Mouse (Mus musculus): ENCODE results near the gene Lrrc8d. TPM values are rescaled to one million over a fixed set of nuclear protein-coding genes. Genes with fewer than 3 reads are reported as not detected.

The Lrrc8d gene
- polyA plus RNA-seq, 1 experiment from 2014 or later: 9.7 TPM

GRCm38 (mm10) chr5:105824827-105825226 lies 125.1 kb downstream of the Lrrc8d start:
- Histone ChIP-seq H3K9me3 (replicated peaks; ENCODE audit: control insufficient read depth, low read length) (no peaks in the 10 kb centered on the region), H3K9ac (ENCODE audit: low read length) (no peak overlapping the region), H3K27me3 (ENCODE audit: control insufficient read depth, insufficient read depth, low read length) (no peaks in the 10 kb centered on the region), H3K4me1 (ENCODE audit: control insufficient read depth, insufficient read depth, low read length) (peaks cover 16% of the 10 kb centered on the region), H3K36me3 (ENCODE audit: control insufficient read depth, insufficient read depth, low read length) (no peaks in the 10 kb centered on the region), H3K27ac (ENCODE audit: low read length) (no peak overlapping the region), H3K4me3 (replicated peaks; ENCODE audit: low read length) (no peak overlapping the region), H3K4me2 (ENCODE audit: low read depth, low read length) (no peak overlapping the region)
- 31% methylated on average over 4 of the region's 4 CpGs for WGBS
- peak; percentile 32; the same call in 1 of the 2 replicates for ATAC-seq (ENCODE audit: insufficient read depth, low FRiP score)

GRCm38 (mm10) chr5:105826916-105827510 lies 127.2 kb downstream of the Lrrc8d start:
- H3K4me3 ChIP-seq (replicated peaks; ENCODE audit: low read length): no peak overlapping the region
- H3K27ac ChIP-seq (ENCODE audit: low read length): no peak overlapping the region
- WGBS: 72% methylated on average over 5 of the region's 5 CpGs
- H3K4me2 ChIP-seq (ENCODE audit: low read depth, low read length): no peak overlapping the region
- no peaks in the 10 kb centered on the region for H3K36me3 ChIP-seq (ENCODE audit: control insufficient read depth, insufficient read depth, low read length)
- no peaks in the 10 kb centered on the region for H3K27me3 ChIP-seq (ENCODE audit: control insufficient read depth, insufficient read depth, low read length)
- no peak for ATAC-seq (ENCODE audit: insufficient read depth, low FRiP score)
- H3K9ac ChIP-seq (ENCODE audit: low read length): no peak overlapping the region
- H3K9me3 ChIP-seq (replicated peaks; ENCODE audit: control insufficient read depth, low read length): no peaks in the 10 kb centered on the region
- peaks cover 16% of the 10 kb centered on the region for H3K4me1 ChIP-seq (ENCODE audit: control insufficient read depth, insufficient read depth, low read length)

GRCm38 (mm10) chr5:105828050-105828449 lies 128.3 kb downstream of the Lrrc8d start:
- ATAC-seq (ENCODE audit: insufficient read depth, low FRiP score): no peak
- H3K4me3 ChIP-seq (replicated peaks; ENCODE audit: low read length): no peak overlapping the region
- WGBS: 94% methylated on average over 3 of the region's 3 CpGs
- H3K27me3 ChIP-seq (ENCODE audit: control insufficient read depth, insufficient read depth, low read length): no peaks in the 10 kb centered on the region
- no peaks in the 10 kb centered on the region for H3K9me3 ChIP-seq (replicated peaks; ENCODE audit: control insufficient read depth, low read length)
- no peak overlapping the region for H3K27ac ChIP-seq (ENCODE audit: low read length)
- peaks cover 12% of the 10 kb centered on the region for H3K4me1 ChIP-seq (ENCODE audit: control insufficient read depth, insufficient read depth, low read length)
- H3K36me3 ChIP-seq (ENCODE audit: control insufficient read depth, insufficient read depth, low read length): no peaks in the 10 kb centered on the region
- H3K9ac ChIP-seq (ENCODE audit: low read length): no peak overlapping the region
- H3K4me2 ChIP-seq (ENCODE audit: low read depth, low read length): no peak overlapping the region

- no peak overlapping the region for H3K4me2 ChIP-seq (ENCODE audit: low read depth, low read length)
- H3K9ac ChIP-seq (ENCODE audit: low read length): no peak overlapping the region
- H3K27ac ChIP-seq (ENCODE audit: low read length): peak overlapping the region; percentile 11; the same call in 1 of the 2 replicates
- H3K36me3 ChIP-seq (ENCODE audit: control insufficient read depth, insufficient read depth, low read length): no peaks in the 10 kb centered on the region
- H3K4me3 ChIP-seq (replicated peaks; ENCODE audit: low read length): no peak overlapping the region
- H3K27me3 ChIP-seq (ENCODE audit: control insufficient read depth, insufficient read depth, low read length): no peaks in the 10 kb centered on the region
- ATAC-seq (ENCODE audit: insufficient read depth, low FRiP score): no peak
- H3K4me1 ChIP-seq (ENCODE audit: control insufficient read depth, insufficient read depth, low read length): peaks cover 9% of the 10 kb centered on the region; the same call in 1 of the 2 replicates
- H3K9me3 ChIP-seq (replicated peaks; ENCODE audit: control insufficient read depth, low read length): no peaks in the 10 kb centered on the region
- 24% methylated on average over 7 of the region's 7 CpGs for WGBS
Measured at GRCm38 (mm10) chr5:105829008-105829586, 129.3 kb downstream of the Lrrc8d start.

GRCm38 (mm10) chr5:105832140-105832539 lies 132.4 kb downstream of the Lrrc8d start:
- no peaks in the 10 kb centered on the region for H3K9me3 ChIP-seq (replicated peaks; ENCODE audit: control insufficient read depth, low read length)
- no peak overlapping the region for H3K4me2 ChIP-seq (ENCODE audit: low read depth, low read length)
- H3K9ac ChIP-seq (ENCODE audit: low read length): no peak overlapping the region
- H3K4me3 ChIP-seq (replicated peaks; ENCODE audit: low read length): no peak overlapping the region
- no peaks in the 10 kb centered on the region for H3K36me3 ChIP-seq (ENCODE audit: control insufficient read depth, insufficient read depth, low read length)
- H3K27ac ChIP-seq (ENCODE audit: low read length): no peak overlapping the region
- ATAC-seq (ENCODE audit: insufficient read depth, low FRiP score): no peak
- H3K4me1 ChIP-seq (ENCODE audit: control insufficient read depth, insufficient read depth, low read length): peaks cover 8% of the 10 kb centered on the region; the same call in 1 of the 2 replicates
- H3K27me3 ChIP-seq (ENCODE audit: control insufficient read depth, insufficient read depth, low read length): no peaks in the 10 kb centered on the region
- 61% methylated on average over 7 of the region's 7 CpGs for WGBS

GRCm38 (mm10) chr5:105833923-105834322 lies 134.2 kb downstream of the Lrrc8d start:
- Histone ChIP-seq H3K36me3 (ENCODE audit: control insufficient read depth, insufficient read depth, low read length) (no peaks in the 10 kb centered on the region), H3K9ac (ENCODE audit: low read length) (no peak overlapping the region), H3K4me2 (ENCODE audit: low read depth, low read length) (no peak overlapping the region), H3K27me3 (ENCODE audit: control insufficient read depth, insufficient read depth, low read length) (no peaks in the 10 kb centered on the region), H3K9me3 (replicated peaks; ENCODE audit: control insufficient read depth, low read length) (no peaks in the 10 kb centered on the region), H3K4me3 (replicated peaks; ENCODE audit: low read length) (no peak overlapping the region), H3K4me1 (ENCODE audit: control insufficient read depth, insufficient read depth, low read length) (peaks cover 8% of the 10 kb centered on the region; the same call in 1 of the 2 replicates), H3K27ac (ENCODE audit: low read length) (no peak overlapping the region)
- ATAC-seq (ENCODE audit: insufficient read depth, low FRiP score): no peak
- 64% methylated on average over 3 of the region's 3 CpGs for whole genome bisulfite sequencing

GRCm38 (mm10) chr5:105836006-105836405 lies 136.2 kb downstream of the Lrrc8d start:
- ATAC-seq (ENCODE audit: insufficient read depth, low FRiP score): peak; percentile 77; the same call in 1 of the 2 replicates
- 56% methylated on average over 9 of the region's 9 CpGs for WGBS
- Histone ChIP-seq H3K27ac (ENCODE audit: low read length) (no peak overlapping the region), H3K9me3 (replicated peaks; ENCODE audit: control insufficient read depth, low read length) (no peaks in the 10 kb centered on the region), H3K36me3 (ENCODE audit: control insufficient read depth, insufficient read depth, low read length) (no peaks in the 10 kb centered on the region), H3K9ac (ENCODE audit: low read length) (no peak overlapping the region), H3K4me2 (ENCODE audit: low read depth, low read length) (no peak overlapping the region), H3K4me1 (ENCODE audit: control insufficient read depth, insufficient read depth, low read length) (peaks cover 8% of the 10 kb centered on the region; the same call in 1 of the 2 replicates), H3K4me3 (replicated peaks; ENCODE audit: low read length) (no peak overlapping the region), H3K27me3 (ENCODE audit: control insufficient read depth, insufficient read depth, low read length) (no peaks in the 10 kb centered on the region)

- Histone ChIP-seq H3K27ac (ENCODE audit: low read length) (no peak overlapping the region), H3K9me3 (replicated peaks; ENCODE audit: control insufficient read depth, low read length) (no peaks in the 10 kb centered on the region), H3K4me3 (replicated peaks; ENCODE audit: low read length) (no peak overlapping the region), H3K9ac (ENCODE audit: low read length) (no peak overlapping the region), H3K36me3 (ENCODE audit: control insufficient read depth, insufficient read depth, low read length) (no peaks in the 10 kb centered on the region), H3K27me3 (ENCODE audit: control insufficient read depth, insufficient read depth, low read length) (no peaks in the 10 kb centered on the region), H3K4me1 (ENCODE audit: control insufficient read depth, insufficient read depth, low read length) (peaks cover 8% of the 10 kb centered on the region; the same call in 1 of the 2 replicates), H3K4me2 (ENCODE audit: low read depth, low read length) (no peak overlapping the region)
- no peak for ATAC-seq (ENCODE audit: insufficient read depth, low FRiP score)
- 73% methylated on average over 13 of the region's 13 CpGs for WGBS
Measured at GRCm38 (mm10) chr5:105839740-105840310, 140.1 kb downstream of the Lrrc8d start.

GRCm38 (mm10) chr5:105844044-105844753 lies 144.4 kb downstream of the Lrrc8d start:
- Histone ChIP-seq H3K36me3 (ENCODE audit: control insufficient read depth, insufficient read depth, low read length) (no peaks in the 10 kb centered on the region), H3K9me3 (replicated peaks; ENCODE audit: control insufficient read depth, low read length) (no peaks in the 10 kb centered on the region), H3K4me2 (ENCODE audit: low read depth, low read length) (no peak overlapping the region), H3K4me3 (replicated peaks; ENCODE audit: low read length) (no peak overlapping the region), H3K9ac (ENCODE audit: low read length) (no peak overlapping the region), H3K4me1 (ENCODE audit: control insufficient read depth, insufficient read depth, low read length) (peaks cover 1% of the 10 kb centered on the region; the same call in 1 of the 2 replicates), H3K27ac (ENCODE audit: low read length) (no peak overlapping the region), H3K27me3 (ENCODE audit: control insufficient read depth, insufficient read depth, low read length) (no peaks in the 10 kb centered on the region)
- ATAC-seq (ENCODE audit: insufficient read depth, low FRiP score): no peak
- 71% methylated on average over 10 of the region's 10 CpGs for WGBS

Measured in stomach, embryonic 16.5 days (tissue).